Mouse (Mus musculus): ENCODE results near the gene Lzic.

- TF ChIP-seq POLR2A (IDR thresholded peaks at IDR 0.05; ENCODE audit: low read depth, low read length) (no peak), CTCF (IDR thresholded peaks at IDR 0.05; ENCODE audit: extremely low read depth, insufficient read depth, insufficient read length, insufficient replicate concordance) (no peak)
These were observed 9.9 kb upstream of the Lzic start for GRCm38 (mm10) chr4:149475096-149475495.

Measured in spleen, adult 2 months (tissue).